Mouse (Mus musculus) embryonic facial prominence, embryonic 14.5 days (tissue): ENCODE measurements around the gene Cct8l1. TPM values are rescaled to one million over a fixed set of nuclear protein-coding genes. Genes with fewer than 3 reads are reported as not detected.

ENCODE experiments used
- ATAC-seq: fragments of 200-750 bp; cut with Nextera tagmentation; 2 replicates; pipeline ENCODE4 v1.8.0; 2017; ENCODE audit warnings: low read depth, moderate number of reproducible peaks, moderate TSS enrichment
- DNase-seq: peaks from one replicate; pipeline ENCODE4 v3.0.0-alpha.2; 2015; ENCODE audit warnings: low spot score
- H3K27ac ChIP-seq: fragments of 300-500 bp; sonication (generic); replicated peaks from 2 replicates; pipeline ENCODE4 v1.5.1; 2014; ENCODE audit warnings: low read depth, mild to moderate bottlenecking, low read length, moderate library complexity
- H3K27me3 ChIP-seq: fragments of 300-500 bp; sonication (generic); replicated peaks from 2 replicates; pipeline ENCODE4 v1.6.1; 2014; ENCODE audit warnings: low read length; ENCODE audit not compliant: control insufficient read depth, insufficient read depth
- H3K36me3 ChIP-seq: fragments of 300-500 bp; sonication (generic); 2 replicates; pipeline ENCODE4 v1.6.1; 2014; ENCODE audit warnings: low read length, mixed read lengths; ENCODE audit not compliant: control insufficient read depth, insufficient read depth
- H3K4me1 ChIP-seq: fragments of 300-500 bp; sonication (generic); 2 replicates; pipeline ENCODE4 v1.6.1; 2014; ENCODE audit warnings: antibody characterized with exemption, low read length; ENCODE audit not compliant: control insufficient read depth, insufficient read depth
- H3K4me2 ChIP-seq: fragments of 300-500 bp; sonication (generic); 2 replicates; pipeline ENCODE4 v1.6.1; 2014; ENCODE audit warnings: low read depth, mild to moderate bottlenecking, low read length, moderate library complexity, mixed read lengths
- H3K4me3 ChIP-seq: fragments of 300-500 bp; sonication (generic); 2 replicates; pipeline ENCODE4 v1.5.1; 2014; ENCODE audit warnings: low read depth, mild to moderate bottlenecking, low read length
- H3K9ac ChIP-seq: fragments of 300-500 bp; sonication (generic); 2 replicates; pipeline ENCODE4 v1.6.1; 2014; ENCODE audit warnings: low read depth, mild to moderate bottlenecking, low read length, moderate library complexity, mixed read lengths
- H3K9me3 ChIP-seq: fragments of 300-500 bp; sonication (generic); 2 replicates; pipeline ENCODE4 v1.6.1; 2016; ENCODE audit warnings: low read length; ENCODE audit not compliant: control insufficient read depth
- WGBS: fragments of 180-500 bp; shearing (Covaris S2); extraction: QIAGEN DNeasy Blood & Tissue Kit; methylation state at CpG from one replicate; pipeline ENCODE4 v1.1.7; 2014; 5-methylcytosine and 5-hydroxymethylcytosine counted together
- polyA plus RNA-seq: library from polyadenylated mRNA; unstranded; fragments of >200 nt; fragmentation: Nextera tagmentation; extraction: Ambion mirVana; gene quantifications from 2 replicates; pipeline ENCODE4 v1.2.1, GENCODE M21; 2014

Cct8l1 gene
- polyA plus RNA-seq, 1 experiment from 2014 or later, result not detected

- Histone ChIP-seq H3K4me1 (no peaks in the 10 kb centered on the region), H3K27me3 (no peaks in the 10 kb centered on the region), H3K9ac (no peak overlapping the region), H3K27ac (no peak overlapping the region), H3K4me3 (no peak overlapping the region), H3K9me3 (no peaks in the 10 kb centered on the region), H3K36me3 (no peaks in the 10 kb centered on the region), H3K4me2 (no peak overlapping the region)
- DNase-seq (no peak), ATAC-seq (no peak)
- 88% methylated on average over 1 of the region's 1 CpGs for WGBS
These were observed 35.0 kb downstream of the Cct8l1 start for GRCm38 (mm10) chr5:25550912-25551311.

GRCm38 (mm10) chr5:25554210-25554609 lies 38.3 kb downstream of the Cct8l1 start:
- 80% methylated on average over 1 of the region's 1 CpGs for WGBS
- DNase-seq (no peak), ATAC-seq (no peak)
- no peak overlapping the region for H3K9ac ChIP-seq
- H3K4me2 ChIP-seq, result no peak overlapping the region
- H3K36me3 ChIP-seq, result no peaks in the 10 kb centered on the region
- H3K9me3 ChIP-seq, result no peaks in the 10 kb centered on the region
- no peak overlapping the region for H3K4me3 ChIP-seq
- H3K27me3 ChIP-seq, result no peaks in the 10 kb centered on the region
- no peaks in the 10 kb centered on the region for H3K4me1 ChIP-seq
- no peak overlapping the region for H3K27ac ChIP-seq

GRCm38 (mm10) chr5:25554689-25555088 lies 38.8 kb downstream of the Cct8l1 start:
- Histone ChIP-seq H3K9ac (no peak overlapping the region), H3K36me3 (no peaks in the 10 kb centered on the region), H3K9me3 (no peaks in the 10 kb centered on the region), H3K27ac (no peak overlapping the region), H3K4me2 (no peak overlapping the region), H3K4me1 (no peaks in the 10 kb centered on the region), H3K4me3 (no peak overlapping the region), H3K27me3 (no peaks in the 10 kb centered on the region)
- ATAC-seq (no peak), DNase-seq (no peak)
- WGBS, result 45% methylated on average over 1 of the region's 1 CpGs

GRCm38 (mm10) chr5:25555684-25556083 lies 39.8 kb downstream of the Cct8l1 start:
- Histone ChIP-seq H3K4me3 (no peak overlapping the region), H3K4me1 (no peaks in the 10 kb centered on the region), H3K36me3 (no peaks in the 10 kb centered on the region), H3K27me3 (no peaks in the 10 kb centered on the region), H3K4me2 (no peak overlapping the region), H3K9me3 (no peaks in the 10 kb centered on the region), H3K9ac (no peak overlapping the region), H3K27ac (no peak overlapping the region)
- 80% methylated on average over 5 of the region's 5 CpGs for WGBS
- no peak for ATAC-seq
- no peak for DNase-seq

GRCm38 (mm10) chr5:25556363-25556762 lies 40.5 kb downstream of the Cct8l1 start:
- Histone ChIP-seq H3K4me3 (no peak overlapping the region), H3K27ac (no peak overlapping the region), H3K36me3 (no peaks in the 10 kb centered on the region), H3K27me3 (no peaks in the 10 kb centered on the region), H3K9me3 (no peaks in the 10 kb centered on the region), H3K4me2 (no peak overlapping the region), H3K4me1 (no peaks in the 10 kb centered on the region), H3K9ac (no peak overlapping the region)
- DNase-seq, result no peak
- no peak for ATAC-seq
- 77% methylated on average over 5 of the region's 5 CpGs for WGBS

Other genes starting within 250 kb of the Cct8l1 start
- 19.9 and 20.0 TPM in 2 replicates for gene Kmt2c, start 17.3 kb upstream of the Cct8l1 start, polyA plus RNA-seq
- 3.6 and 4.1 TPM in 2 replicates for gene Xrcc2, start 189.8 kb downstream of the Cct8l1 start, polyA plus RNA-seq
- gene Actr3b, start 243.9 kb downstream of the Cct8l1 start, polyA plus RNA-seq, result 7.6 and 9.3 TPM in 2 replicates